Mouse (Mus musculus) hindbrain, postnatal 0 days (tissue): ENCODE data around the gene Smpd2. TPM values are rescaled to one million over a fixed set of nuclear protein-coding genes. Genes with fewer than 3 reads are reported as not detected.

Experiments used
- ATAC-seq: fragments of 200-750 bp; cut with Nextera tagmentation; 2 replicates; pipeline ENCODE4 v1.8.0; 2017; ENCODE audit warnings: mild to moderate bottlenecking, moderate TSS enrichment, moderate library complexity
- DNase-seq: peaks from one replicate; pipeline ENCODE4 v3.0.0-alpha.2; 2015; ENCODE audit warnings: low spot score
- H3K27ac ChIP-seq: fragments of 300-500 bp; sonication (generic); 2 replicates; pipeline ENCODE4 v1.5.1; 2014; ENCODE audit warnings: mild to moderate bottlenecking
- H3K27me3 ChIP-seq: fragments of 300-500 bp; sonication (generic); 2 replicates; pipeline ENCODE4 v1.6.1; 2014; ENCODE audit warnings: low read length, mixed read lengths; ENCODE audit not compliant: insufficient read depth
- H3K36me3 ChIP-seq: fragments of 300-500 bp; sonication (generic); 2 replicates; pipeline ENCODE4 v1.6.1; 2014; ENCODE audit warnings: low read length, mixed read lengths; ENCODE audit not compliant: insufficient read depth
- H3K4me1 ChIP-seq: fragments of 300-500 bp; sonication (generic); 2 replicates; pipeline ENCODE4 v1.6.1; 2014; ENCODE audit warnings: antibody characterized with exemption, low read length, mixed read lengths; ENCODE audit not compliant: insufficient read depth
- H3K4me2 ChIP-seq: fragments of 300-500 bp; sonication (generic); 2 replicates; pipeline ENCODE4 v1.6.1; 2014; ENCODE audit warnings: low read depth, mild to moderate bottlenecking, low read length, moderate library complexity, mixed read lengths
- H3K4me3 ChIP-seq: fragments of 300-500 bp; sonication (generic); 2 replicates; pipeline ENCODE4 v1.5.1; 2014; ENCODE audit warnings: low read length
- H3K9ac ChIP-seq: fragments of 300-500 bp; sonication (generic); replicated peaks from 2 replicates; pipeline ENCODE4 v1.6.1; 2014; ENCODE audit warnings: mild to moderate bottlenecking, low read length, moderate library complexity, mixed read lengths
- H3K9me3 ChIP-seq: fragments of 300-500 bp; sonication (generic); 2 replicates; pipeline ENCODE4 v1.6.1; 2016; ENCODE audit warnings: low read length, mixed read lengths
- CTCF ChIP-seq: IDR thresholded peaks from 2 replicates; pipeline ENCODE4 v1.5.1; 2016; ENCODE audit warnings: antibody characterized with exemption, control low read depth, low read depth
- WGBS: fragments of 180-500 bp; shearing (Covaris S2); extraction: QIAGEN DNeasy Blood & Tissue Kit; methylation state at CpG from one replicate; pipeline ENCODE4 v1.1.7; 2014; 5-methylcytosine and 5-hydroxymethylcytosine counted together
- polyA plus RNA-seq: library from polyadenylated mRNA; unstranded; fragments of >200 nt; fragmentation: Nextera tagmentation; extraction: Ambion mirVana; gene quantifications from 2 replicates; pipeline ENCODE4 v1.2.1, GENCODE M21; 2015
- total RNA-seq: library from RNA; depleted of rRNA; stranded (reverse); fragments of >200 nt; gene quantifications from 2 replicates; pipeline ENCODE4 v1.2.3, GENCODE M21; 2014

Gene Smpd2
- total and polyA plus RNA-seq, 2 experiments from 2014 or later, result 48.0 to 50.5 TPM

- Histone ChIP-seq H3K36me3 (peaks cover 12% of the 10 kb centered on the region; the same call in 1 of the 2 replicates), H3K4me3 (no peak overlapping the region), H3K27ac (peak overlapping the region; percentile 32; the same call in 1 of the 2 replicates), H3K4me1 (no peaks in the 10 kb centered on the region), H3K4me2 (no peak overlapping the region), H3K27me3 (no peaks in the 10 kb centered on the region), H3K9me3 (no peaks in the 10 kb centered on the region), H3K9ac (no peak overlapping the region)
- ATAC-seq (0 out of 2 replicates have a peak, but pooled peaks have one; percentile 7), DNase-seq (no peak)
- WGBS, result 86% methylated on average over 3 of the region's 3 CpGs
- no peak for TF ChIP-seq CTCF
These were observed 29.0 kb downstream of the Smpd2 start for GRCm38 (mm10) chr10:41461057-41461722.

- 31% methylated on average over 2 of the region's 2 CpGs for WGBS
- no peak for ATAC-seq
These were observed 29.7 kb downstream of the Smpd2 start for GRCm38 (mm10) chr10:41460501-41460900.

GRCm38 (mm10) chr10:41459990-41460389 is 30.2 kb downstream of the Smpd2 start:
- WGBS, result 84% methylated on average over 4 of the region's 4 CpGs
- Histone ChIP-seq H3K27ac (no peak overlapping the region), H3K4me3 (no peak overlapping the region), H3K4me2 (no peak overlapping the region), H3K9ac (no peak overlapping the region), H3K9me3 (no peaks in the 10 kb centered on the region), H3K36me3 (peaks cover 24% of the 10 kb centered on the region; the same call in 1 of the 2 replicates), H3K4me1 (no peaks in the 10 kb centered on the region), H3K27me3 (no peaks in the 10 kb centered on the region)
- no peak for ATAC-seq
- TF ChIP-seq CTCF, result no peak
- DNase-seq, result no peak

More at GRCm38 (mm10) chr10:41460501-41460900, 29.7 kb downstream of the Smpd2 start:
- H3K36me3 ChIP-seq, result peaks cover 19% of the 10 kb centered on the region; the same call in 1 of the 2 replicates
- no peak overlapping the region for H3K4me3 ChIP-seq
- H3K27me3 ChIP-seq, result no peaks in the 10 kb centered on the region
- DNase-seq, result no peak
- no peak overlapping the region for H3K27ac ChIP-seq
- H3K9me3 ChIP-seq, result no peaks in the 10 kb centered on the region
- no peak overlapping the region for H3K9ac ChIP-seq
- no peaks in the 10 kb centered on the region for H3K4me1 ChIP-seq
- no peak overlapping the region for H3K4me2 ChIP-seq
- TF ChIP-seq CTCF, result no peak

- 91% methylated on average over 3 of the region's 3 CpGs for WGBS
- no peak overlapping the region for H3K9ac ChIP-seq
- peaks cover 20% of the 10 kb centered on the region; the same call in 1 of the 2 replicates for H3K36me3 ChIP-seq
- H3K4me2 ChIP-seq, result no peak overlapping the region
- H3K27me3 ChIP-seq, result no peaks in the 10 kb centered on the region
- no peaks in the 10 kb centered on the region for H3K9me3 ChIP-seq
- H3K4me3 ChIP-seq, result no peak overlapping the region
- no peak overlapping the region for H3K27ac ChIP-seq
- DNase-seq, result no peak
- no peak for TF ChIP-seq CTCF
- ATAC-seq, result no peak
- peaks cover 8% of the 10 kb centered on the region for H3K4me1 ChIP-seq
These were observed 37.4 kb downstream of the Smpd2 start for GRCm38 (mm10) chr10:41452791-41453190.

- H3K4me2 ChIP-seq, result no peak overlapping the region
- DNase-seq (no peak), ATAC-seq (no peak)
- 94% methylated on average over 9 of the region's 9 CpGs for WGBS
- H3K27me3 ChIP-seq, result no peaks in the 10 kb centered on the region
- TF ChIP-seq CTCF, result no peak
- H3K4me1 ChIP-seq, result peaks cover 8% of the 10 kb centered on the region
- no peak overlapping the region for H3K4me3 ChIP-seq
- H3K36me3 ChIP-seq, result peaks cover 19% of the 10 kb centered on the region; the same call in 1 of the 2 replicates
- H3K27ac ChIP-seq, result no peak overlapping the region
- no peak overlapping the region for H3K9ac ChIP-seq
- no peaks in the 10 kb centered on the region for H3K9me3 ChIP-seq
These were observed 38.5 kb downstream of the Smpd2 start for GRCm38 (mm10) chr10:41451656-41452055.

GRCm38 (mm10) chr10:41450780-41451522 is 39.2 kb downstream of the Smpd2 start:
- Histone ChIP-seq H3K4me2 (peak overlapping the region; percentile 76), H3K9me3 (no peaks in the 10 kb centered on the region), H3K27ac (peak overlapping the region; percentile 83; the same call in 1 of the 2 replicates), H3K9ac (peak overlapping the region; percentile 84), H3K4me3 (peak overlapping the region; percentile 95), H3K4me1 (peaks cover 8% of the 10 kb centered on the region), H3K36me3 (peaks cover 12% of the 10 kb centered on the region; the same call in 1 of the 2 replicates), H3K27me3 (no peaks in the 10 kb centered on the region)
- ATAC-seq (peak; percentile 1; the same call in 1 of the 2 replicates), DNase-seq (no peak)
- TF ChIP-seq CTCF, result no peak
- WGBS, result 59% methylated on average over 18 of the region's 18 CpGs
